Mouse (Mus musculus): ENCODE measurements around the gene Cabp1. TPM values are rescaled to one million over a fixed set of nuclear protein-coding genes. Genes with fewer than 3 reads are reported as not detected.

The Cabp1 gene
- polyA plus RNA-seq (2012; rRNA removed; ENCODE audit: low replicate concordance) = 1.3 and 1.8 TPM in 2 replicates

GRCm38 (mm10) chr5:115193669-115194625 lies at the start of gene Cabp1:
Gene Cabp1, minus strand, starts transcription at chr5:115194381.

GRCm38 (mm10) chr5:115235786-115236263 lies 41.6 kb upstream of the Cabp1 start, which contains the start of gene Pop5:
Gene Pop5, plus strand, starts transcription at chr5:115235836.

GRCm38 (mm10) chr5:115158040-115158983 lies 35.9 kb downstream of the Cabp1 start, which contains the start of gene Mlec:
Gene Mlec, minus strand, starts transcription at chr5:115158179.

GRCm38 (mm10) chr5:115134234-115135165 lies 59.7 kb downstream of the Cabp1 start, which contains the start of gene Unc119b:
Gene Unc119b, minus strand, starts transcription at chr5:115134975.

DNA sequence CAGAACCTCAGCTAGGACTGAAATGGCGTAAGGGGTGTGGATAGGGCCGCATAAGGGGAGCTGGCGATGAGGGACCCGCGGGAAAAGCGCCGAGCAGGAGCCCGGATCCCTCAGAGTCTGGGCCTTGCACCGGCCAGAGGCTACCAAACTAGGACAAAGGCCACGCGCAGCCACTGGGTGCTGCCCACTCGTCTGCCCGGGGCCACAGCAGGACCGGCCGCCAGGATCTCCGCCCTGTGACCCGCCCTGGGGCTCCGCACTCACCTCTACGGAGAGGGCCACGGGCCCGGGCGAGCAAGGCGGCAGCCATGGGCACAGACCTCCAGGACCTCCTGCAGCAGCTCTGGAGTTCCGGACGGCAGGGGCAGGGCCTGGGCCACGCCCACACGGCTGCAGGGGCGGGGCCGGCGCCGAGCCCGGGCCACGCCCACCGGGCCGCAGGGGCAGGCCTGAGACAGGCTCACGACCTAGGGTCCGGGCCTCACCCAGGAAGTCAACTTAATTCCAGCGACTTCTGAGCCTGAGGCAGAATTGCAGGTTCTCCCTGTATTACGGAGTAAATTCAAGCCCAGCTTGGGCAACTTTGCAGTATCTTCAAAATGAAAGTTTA lies 75.1 kb downstream of the Cabp1 start, which contains the start of gene Acads:
TSS of gene Acads (minus strand) at position 386 of the 610 bp plus-strand sequence.

Other genes starting within 250 kb of the Cabp1 start
- gene Hnf1a, start 223.3 kb downstream of the Cabp1 start, polyA plus RNA-seq (2012; rRNA removed; ENCODE audit: low replicate concordance) = 27.0 and 31.0 TPM in 2 replicates
- 55.0 and 82.5 TPM in 2 replicates for gene Sppl3, start 183.2 kb downstream of the Cabp1 start, polyA plus RNA-seq (2012; rRNA removed; ENCODE audit: low replicate concordance)
- gene Gm10401, start 96.1 kb downstream of the Cabp1 start, polyA plus RNA-seq (2012; rRNA removed; ENCODE audit: low replicate concordance) = not detected in 2 replicates
- 108 and 115 TPM in 2 replicates for gene Acads, start 75.0 kb downstream of the Cabp1 start, polyA plus RNA-seq (2012; rRNA removed; ENCODE audit: low replicate concordance)
- 22.9 and 24.4 TPM in 2 replicates for gene Unc119b, start 59.4 kb downstream of the Cabp1 start, polyA plus RNA-seq (2012; rRNA removed; ENCODE audit: low replicate concordance)
- 79.9 and 88.7 TPM in 2 replicates for gene Mlec, start 36.2 kb downstream of the Cabp1 start, polyA plus RNA-seq (2012; rRNA removed; ENCODE audit: low replicate concordance)
- 88.3 and 126 TPM in 2 replicates for gene Pop5, start 41.5 kb upstream of the Cabp1 start, polyA plus RNA-seq (2012; rRNA removed; ENCODE audit: low replicate concordance)
- gene Rnf10, start 78.5 kb upstream of the Cabp1 start, polyA plus RNA-seq (2012; rRNA removed; ENCODE audit: low replicate concordance) = 116 and 207 TPM in 2 replicates
- 5.3 and 8.8 TPM in 2 replicates for gene Coq5, start 85.3 kb upstream of the Cabp1 start, polyA plus RNA-seq (2012; rRNA removed; ENCODE audit: low replicate concordance)
- 36.5 and 44.0 TPM in 2 replicates for gene Dynll1, start 106.6 kb upstream of the Cabp1 start, polyA plus RNA-seq (2012; rRNA removed; ENCODE audit: low replicate concordance)
- gene Srsf9, start 132.8 kb upstream of the Cabp1 start, polyA plus RNA-seq (2012; rRNA removed; ENCODE audit: low replicate concordance) = 13.2 and 25.7 TPM in 2 replicates
- gene Gatc, start 146.8 kb upstream of the Cabp1 start, polyA plus RNA-seq (2012; rRNA removed; ENCODE audit: low replicate concordance) = 3.6 and 4.6 TPM in 2 replicates
- gene Triap1, start 146.8 kb upstream of the Cabp1 start, polyA plus RNA-seq (2012; rRNA removed; ENCODE audit: low replicate concordance) = 4.4 and 5.8 TPM in 2 replicates
- gene Cox6a1, start 154.6 kb upstream of the Cabp1 start, polyA plus RNA-seq (2012; rRNA removed; ENCODE audit: low replicate concordance) = 4,451 and 10,335 TPM in 2 replicates
- 10.6 and 14.7 TPM in 2 replicates for gene Msi1, start 235.2 kb upstream of the Cabp1 start, polyA plus RNA-seq (2012; rRNA removed; ENCODE audit: low replicate concordance)

Data from duodenum, adult 2 months (tissue).